8 mouse cellular contexts compared by ENCODE assay signal in genomic region chr12:16588396-16589042, GRCm38 (mm10). TPM values are rescaled to one million over a fixed set of nuclear protein-coding genes. Genes with fewer than 3 reads are reported as not detected.
DNase-seq lines count a peak whose midpoint lies in the region; ATAC-seq lines count a peak whose summit lies in the region.

No protein-coding gene starts in this region.

- H3K4me1 ChIP-seq in forebrain, embryonic 12.5 days, result peaks cover 78% of the 10 kb centered on the region
- peaks cover 17% of the 10 kb centered on the region for H3K4me1 ChIP-seq in intestine, embryonic 14.5 days (replicated peaks; ENCODE audit: control insufficient read depth, insufficient read depth, low read length)
- H3K4me1 ChIP-seq in liver, embryonic 16.5 days (ENCODE audit: control insufficient read depth, low read depth, low read length), result peaks cover 62% of the 10 kb centered on the region

- no peaks in the 10 kb centered on the region for H3K36me3 ChIP-seq in forebrain, embryonic 12.5 days (replicated peaks)
- no peaks in the 10 kb centered on the region for H3K36me3 ChIP-seq in intestine, embryonic 14.5 days (ENCODE audit: control insufficient read depth, insufficient read depth, low read length)
- H3K36me3 ChIP-seq in liver, embryonic 16.5 days (ENCODE audit: control insufficient read depth, insufficient read depth), result no peaks in the 10 kb centered on the region

- DNase-seq in adrenal gland, postnatal 14 days, result peak; percentile 28
- DNase-seq in adrenal gland, adult 18-20 months (ENCODE audit: low spot score in 2 of 2), result no peak
- DNase-seq in NIH3T3 (ENCODE audit: low read depth), result peak; percentile 61
- DNase-seq in intestine, embryonic 14.5 days (ENCODE audit: low spot score), result no peak
- peak; percentile 37 to 49 for DNase-seq in right cerebral cortex, adult 2 months (ENCODE audit: low spot score in 2 of 2)
- DNase-seq in ovary, adult 18-20 months (ENCODE audit: low spot score), result no peak

- H3K27ac ChIP-seq in forebrain, embryonic 12.5 days, result peak overlapping the region; percentile 66; the same call in 1 of the 2 replicates
- no peak overlapping the region for H3K27ac ChIP-seq in intestine, embryonic 14.5 days (ENCODE audit: low read depth)
- peak overlapping the region; percentile 89 for H3K27ac ChIP-seq in liver, embryonic 16.5 days (ENCODE audit: low read length)

- peak overlapping the region; percentile 74 for H3K4me2 ChIP-seq in forebrain, embryonic 12.5 days
- H3K4me2 ChIP-seq in intestine, embryonic 14.5 days (ENCODE audit: low read length), result peak overlapping the region; percentile 86
- H3K4me2 ChIP-seq in liver, embryonic 16.5 days (ENCODE audit: low read depth, low read length), result peak overlapping the region; percentile 92

- H3K27me3 ChIP-seq in forebrain, embryonic 12.5 days, result no peaks in the 10 kb centered on the region; the same call in 1 of the 2 replicates
- no peaks in the 10 kb centered on the region for H3K27me3 ChIP-seq in intestine, embryonic 14.5 days (replicated peaks; ENCODE audit: control insufficient read depth, insufficient read depth, low read length)
- no peaks in the 10 kb centered on the region for H3K27me3 ChIP-seq in liver, embryonic 16.5 days (ENCODE audit: control insufficient read depth, insufficient read depth, low read depth, low read length)

- ATAC-seq in forebrain, embryonic 12.5 days (ENCODE audit: low FRiP score), result no peak
- no peak for ATAC-seq in intestine, embryonic 14.5 days (replicated peaks; ENCODE audit: low FRiP score, low TSS enrichment, low read depth)
- peak; percentile 72 for ATAC-seq in liver, embryonic 16.5 days (ENCODE audit: low read depth)

- no peaks in the 10 kb centered on the region for H3K9me3 ChIP-seq in forebrain, embryonic 12.5 days
- H3K9me3 ChIP-seq in intestine, embryonic 14.5 days (ENCODE audit: control insufficient read depth, low read length), result no peaks in the 10 kb centered on the region
- H3K9me3 ChIP-seq in liver, embryonic 16.5 days (replicated peaks; ENCODE audit: control insufficient read depth, low read length), result no peaks in the 10 kb centered on the region

- H3K9ac ChIP-seq in forebrain, embryonic 12.5 days, result peak overlapping the region; percentile 65
- H3K9ac ChIP-seq in intestine, embryonic 14.5 days (ENCODE audit: low read length), result peak overlapping the region; percentile 75
- peak overlapping the region; percentile 76 for H3K9ac ChIP-seq in liver, embryonic 16.5 days (ENCODE audit: low read depth, low read length)

- WGBS in forebrain, embryonic 12.5 days, result 31% methylated on average over 7 of the region's 7 CpGs
- 23% methylated on average over 7 of the region's 7 CpGs for WGBS in intestine, embryonic 14.5 days
- 5% methylated on average over 7 of the region's 7 CpGs for WGBS in liver, embryonic 16.5 days (ENCODE audit: insufficient replicate concordance)

- H3K4me3 ChIP-seq in forebrain, embryonic 12.5 days (replicated peaks), result peak overlapping the region; percentile 70
- H3K4me3 ChIP-seq in intestine, embryonic 14.5 days (ENCODE audit: low read depth, low read length), result peak overlapping the region; percentile 88
- peak overlapping the region; percentile 79 for H3K4me3 ChIP-seq in liver, embryonic 16.5 days (ENCODE audit: low read depth, low read length)

RNA-seq across cellular contexts. Expression of gene Lpin1, which starts 22.2 kb away (rescaled TPM):
- 135 and 224 TPM in 2 replicates for total RNA-seq in adrenal gland, postnatal 14 days (2021)
- total RNA-seq in adrenal gland, adult 18-20 months (2021), result 100 to 1,000 TPM in 1 of 2 experiments, 10 to 100 TPM in 1; 92.7 to 186 TPM
- polyA plus RNA-seq in forebrain, embryonic 12.5 days (2016; fragmentation: Nextera tagmentation; extraction: Ambion mirVana), result 10.4 and 11.1 TPM in 2 replicates
- polyA plus RNA-seq in intestine, embryonic 14.5 days (2014; fragmentation: Nextera tagmentation; extraction: Ambion mirVana), result 7.0 and 8.4 TPM in 2 replicates
- 10.2 and 12.6 TPM in 2 replicates for polyA plus RNA-seq in liver, embryonic 16.5 days (2015; fragmentation: Nextera tagmentation; extraction: Ambion mirVana)

Comparison
In these comparisons a context has a peak if more than half of its experiments do, and no peak if none do; other contexts are left out.
1. DNase-seq: peak in adrenal gland, postnatal 14 days (single experiment), NIH3T3 (single experiment) and right cerebral cortex, adult 2 months (2 of 2); none in adrenal gland, adult 18-20 months (0 of 2), intestine, embryonic 14.5 days (single experiment) and ovary, adult 18-20 months (single experiment).
2. Peak in every context shown above with its lines, with median percentiles within 50 percentile points of each other: H3K4me2 ChIP-seq, H3K4me3 ChIP-seq and H3K9ac ChIP-seq.